Mouse (Mus musculus) midbrain, embryonic 15.5 days (tissue): ENCODE measurements around the gene Hnf4a. TPM values are rescaled to one million over a fixed set of nuclear protein-coding genes. Genes with fewer than 3 reads are reported as not detected.
"Not testable (repeated sequence)": the region's sequence is repeated elsewhere in the genome, so short reads cannot be mapped to it uniquely, and the experiment has no call there.

Source experiments
- ATAC-seq: fragments of 200-750 bp; cut with Nextera tagmentation; replicated peaks from 2 replicates; pipeline ENCODE4 v1.8.0; 2017; ENCODE audit warnings: moderate TSS enrichment
- H3K27ac ChIP-seq: fragments of 300-500 bp; sonication (generic); 2 replicates; pipeline ENCODE4 v1.5.1; 2015; ENCODE audit warnings: mild to moderate bottlenecking, inconsistent platforms
- H3K27me3 ChIP-seq: fragments of 300-500 bp; sonication (generic); replicated peaks from 2 replicates; pipeline ENCODE4 v1.6.1; 2015; ENCODE audit warnings: inconsistent platforms
- H3K36me3 ChIP-seq: fragments of 300-500 bp; sonication (generic); replicated peaks from 2 replicates; pipeline ENCODE4 v1.6.1; 2015; ENCODE audit warnings: inconsistent platforms
- H3K4me1 ChIP-seq: fragments of 300-500 bp; sonication (generic); 2 replicates; pipeline ENCODE4 v1.6.1; 2015; ENCODE audit warnings: inconsistent platforms
- H3K4me2 ChIP-seq: fragments of 300-500 bp; sonication (generic); 2 replicates; pipeline ENCODE4 v1.6.1; 2015; ENCODE audit warnings: inconsistent platforms, mild to moderate bottlenecking, moderate library complexity
- H3K4me3 ChIP-seq: fragments of 300-500 bp; sonication (generic); 2 replicates; pipeline ENCODE4 v1.5.1; 2015; ENCODE audit warnings: mild to moderate bottlenecking, inconsistent platforms
- H3K9ac ChIP-seq: fragments of 300-500 bp; sonication (generic); 2 replicates; pipeline ENCODE4 v1.6.1; 2015; ENCODE audit warnings: mild to moderate bottlenecking, inconsistent platforms
- H3K9me3 ChIP-seq: fragments of 300-500 bp; sonication (generic); 2 replicates; pipeline ENCODE4 v1.6.1; 2016; ENCODE audit warnings: inconsistent platforms
- WGBS: fragments of 180-500 bp; shearing (Covaris S2); methylation state at CpG from one replicate; pipeline ENCODE4 v1.1.7; 2015; ENCODE audit warnings: mixed read lengths; 5-methylcytosine and 5-hydroxymethylcytosine counted together
- polyA plus RNA-seq: library from polyadenylated mRNA; unstranded; fragments of >200 nt; fragmentation: Nextera tagmentation; extraction: Ambion mirVana; gene quantifications from 2 replicates; pipeline ENCODE4 v1.2.1, GENCODE M21; 2015

Gene Hnf4a
- polyA plus RNA-seq, 1 experiment from 2014 or later, result not detected

DNA sequence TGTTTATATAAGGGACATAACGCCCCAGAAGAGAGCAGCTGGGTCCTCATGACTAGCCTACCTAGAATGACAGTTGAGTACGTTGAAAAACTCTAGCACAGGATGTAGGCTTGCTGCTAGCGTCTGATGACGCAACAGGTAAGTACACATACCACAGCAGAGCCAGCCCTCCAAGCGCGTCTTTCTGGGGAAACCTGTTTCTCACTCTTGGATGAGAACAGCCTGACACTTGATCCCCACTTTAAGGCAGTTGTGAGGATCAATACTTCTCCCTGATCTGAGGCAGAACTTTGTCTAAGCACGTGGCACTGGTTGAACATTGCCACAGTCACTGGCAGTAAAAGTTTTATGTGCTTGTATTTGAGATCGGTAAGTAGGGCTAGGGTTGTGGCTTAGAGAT is 113.8 kb downstream of the Hnf4a start:
- H3K4me1 ChIP-seq, result no peaks in the 10 kb centered on the region
- peaks cover 38% of the 10 kb centered on the region; the same call in 1 of the 2 replicates for H3K36me3 ChIP-seq
- no peaks in the 10 kb centered on the region for H3K27me3 ChIP-seq
- 86% methylated on average over 8 of the region's 8 CpGs for WGBS
- H3K9me3 ChIP-seq, result no peaks in the 10 kb centered on the region
- no peak overlapping the region for H3K27ac ChIP-seq
- no peak for ATAC-seq
- no peak overlapping the region for H3K9ac ChIP-seq
- no peak overlapping the region for H3K4me3 ChIP-seq
- H3K4me2 ChIP-seq, result no peak overlapping the region

DNA sequence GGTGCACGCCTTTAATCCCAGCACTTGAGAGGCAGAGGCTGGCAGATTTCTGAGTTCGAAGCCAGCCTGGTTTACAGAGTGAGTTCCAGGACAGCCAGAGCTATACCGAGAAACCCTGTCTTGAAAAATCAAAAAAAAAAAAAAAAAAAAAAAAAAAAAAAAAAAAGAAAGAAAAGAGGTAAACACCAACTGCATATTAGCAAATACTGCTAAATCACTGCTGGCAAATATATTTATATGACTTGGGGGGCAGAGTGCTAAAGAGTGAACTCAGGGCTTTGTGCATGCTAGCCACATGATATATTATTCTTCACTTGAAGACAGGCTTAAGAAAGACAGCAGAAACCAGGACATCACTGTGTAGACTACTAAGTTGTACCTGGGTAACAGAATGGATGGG is 114.8 kb downstream of the Hnf4a start:
- H3K9me3 ChIP-seq, H3K27ac ChIP-seq, H3K4me2 ChIP-seq, H3K9ac ChIP-seq, H3K27me3 ChIP-seq, ATAC-seq, H3K4me3 ChIP-seq, H3K4me1 ChIP-seq: not testable (repeated sequence)
- peaks cover 41% of the 10 kb centered on the region; the same call in 1 of the 2 replicates for H3K36me3 ChIP-seq
- WGBS, result 95% methylated on average over 3 of the region's 3 CpGs

Other genes with a start within 250 kb of the Hnf4a start
- gene Jph2, start 108.8 kb upstream of the Hnf4a start, polyA plus RNA-seq, result 0.93 and 0.94 TPM in 2 replicates
- 73.1 and 78.7 TPM in 2 replicates for gene Oser1, start 82.1 kb upstream of the Hnf4a start, polyA plus RNA-seq
- gene Gdap1l1, start 68.3 kb upstream of the Hnf4a start, polyA plus RNA-seq, result 145 and 146 TPM in 2 replicates
- 16.5 and 17.0 TPM in 2 replicates for gene Fitm2, start 34.2 kb upstream of the Hnf4a start, polyA plus RNA-seq
- gene R3hdml, start 14.5 kb upstream of the Hnf4a start, polyA plus RNA-seq, result not detected in 2 replicates
- gene Ttpal, start 95.5 kb downstream of the Hnf4a start, polyA plus RNA-seq, result 47.1 and 50.2 TPM in 2 replicates
- 33.0 and 35.9 TPM in 2 replicates for gene Serinc3, start 138.3 kb downstream of the Hnf4a start, polyA plus RNA-seq
- 125 TPM in 2 replicates for gene Pkig, start 151.6 kb downstream of the Hnf4a start, polyA plus RNA-seq
- 3.9 TPM in 2 replicates for gene Ada, start 243.4 kb downstream of the Hnf4a start, polyA plus RNA-seq